Mouse (Mus musculus) cerebellum, adult 2 months (tissue): Measurements from ENCODE around the gene Chst3.
"Not testable (repeated sequence)": the region's sequence is repeated elsewhere in the genome, so short reads cannot be mapped to it uniquely, and the experiment has no call there.

Experiments used
- CTCF ChIP-seq: fragments of 200-500 bp; IDR thresholded peaks from 2 replicates; pipeline ENCODE4 v1.5.1; 2011; ENCODE audit warnings: low read depth, mild to moderate bottlenecking, control low read depth, low read length, moderate library complexity, borderline replicate concordance; ENCODE audit not compliant: insufficient read depth
- POLR2A ChIP-seq: fragments of 200-500 bp; IDR thresholded peaks from 2 replicates; pipeline ENCODE4 v1.6.1; 2011; ENCODE audit warnings: low read length, control low read depth, borderline replicate concordance; ENCODE audit not compliant: insufficient read depth

GRCm38 (mm10) chr10:60161397-60161796, 57.7 kb downstream of the Chst3 start:
- TF ChIP-seq CTCF, POLR2A: not testable (repeated sequence)
